Mouse (Mus musculus) brain, adult 2 months (tissue): ENCODE measurements around the gene Aebp2.
"Not testable (repeated sequence)": the region's sequence is repeated elsewhere in the genome, so short reads cannot be mapped to it uniquely, and the experiment has no call there.

Experiments
- DNase-seq: peaks from one replicate; pipeline ENCODE4 v3.0.0; 2011; ENCODE audit warnings: low read depth, low spot score

The Aebp2 gene

DNA sequence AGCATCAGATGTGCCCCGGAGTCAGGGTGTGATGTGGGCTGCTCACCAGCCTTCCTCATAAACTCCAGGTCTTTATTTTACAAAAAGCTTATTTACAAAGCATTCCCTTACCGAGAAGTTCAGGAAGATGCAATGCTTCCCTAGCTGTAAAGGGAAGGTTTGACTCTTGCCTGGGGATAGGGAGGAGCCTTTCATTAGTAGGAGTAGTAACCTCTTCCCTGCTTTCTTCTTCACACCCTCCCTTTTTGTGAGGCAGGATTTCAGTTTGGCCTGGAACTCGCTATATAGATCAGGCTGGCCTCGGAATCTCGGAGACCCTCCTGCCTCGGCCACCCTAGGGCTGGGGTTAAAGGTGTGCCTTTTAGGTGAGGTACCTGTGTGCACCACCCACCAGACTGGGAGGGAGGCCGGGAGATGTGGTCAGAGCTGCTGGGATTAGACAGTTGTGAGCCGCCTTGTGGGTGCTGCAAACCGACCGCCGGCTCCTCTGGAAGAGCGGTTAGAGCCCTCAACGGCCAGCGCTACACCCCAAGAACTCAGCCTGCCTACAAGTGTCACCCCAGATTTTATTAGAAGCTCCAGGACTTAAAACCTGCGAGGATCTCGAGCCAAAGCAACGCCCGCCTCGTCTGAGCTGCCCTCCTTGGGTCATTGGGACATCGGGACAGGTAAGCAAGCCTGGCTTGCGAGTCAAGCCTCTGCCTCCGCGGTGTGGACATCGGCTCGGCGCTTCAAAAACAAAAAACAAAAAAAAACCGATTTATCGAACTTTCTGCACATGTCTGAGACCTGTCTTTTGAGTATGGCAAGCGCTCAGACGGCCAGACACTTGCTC lies at the start of gene Aebp2:
Aebp2 (plus strand) TSS at position 273 of the 835 bp plus-strand sequence.
- DNase-seq = no peak

DNA sequence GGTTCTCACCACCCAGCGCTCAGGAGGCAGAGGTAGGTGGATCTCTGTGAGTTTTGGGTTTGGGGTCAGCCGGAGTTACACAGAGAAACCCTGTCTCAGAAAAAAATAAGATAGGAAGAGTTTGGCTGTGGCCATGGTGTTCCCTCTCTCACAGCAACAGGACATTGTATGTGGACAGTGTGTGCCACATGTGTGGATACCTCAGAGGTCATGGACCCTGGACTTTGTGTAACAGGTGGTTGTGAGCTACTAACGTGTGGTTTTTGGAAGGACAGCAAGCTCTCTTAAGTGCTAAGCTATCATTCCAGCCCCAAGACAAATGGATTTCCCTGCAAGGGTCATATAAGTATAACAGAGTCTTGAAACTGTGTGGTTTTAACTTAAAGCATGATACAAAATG lies 47.5 kb upstream of the Aebp2 start:
- no peak for DNase-seq

DNA sequence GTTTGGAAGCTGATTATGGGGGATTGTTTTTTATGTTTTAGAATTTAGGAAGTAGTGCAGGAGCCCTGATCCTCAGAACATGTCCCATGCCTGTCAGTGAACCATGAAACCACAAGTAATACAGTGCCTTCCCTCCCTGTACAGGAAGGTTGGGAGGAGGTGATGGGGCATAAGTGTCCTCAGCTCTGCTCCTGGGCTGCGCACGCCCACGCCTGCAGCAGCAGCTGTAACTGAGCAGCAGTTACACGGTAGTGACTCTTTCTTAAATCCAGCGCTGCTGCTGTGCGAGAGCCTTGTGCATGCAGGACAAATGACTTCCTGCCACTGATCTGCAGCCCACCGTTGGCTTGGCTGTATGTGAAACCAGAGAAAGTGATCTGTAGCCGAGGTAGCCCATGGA lies 46.3 kb upstream of the Aebp2 start:
- DNase-seq = peak; percentile 58

DNA sequence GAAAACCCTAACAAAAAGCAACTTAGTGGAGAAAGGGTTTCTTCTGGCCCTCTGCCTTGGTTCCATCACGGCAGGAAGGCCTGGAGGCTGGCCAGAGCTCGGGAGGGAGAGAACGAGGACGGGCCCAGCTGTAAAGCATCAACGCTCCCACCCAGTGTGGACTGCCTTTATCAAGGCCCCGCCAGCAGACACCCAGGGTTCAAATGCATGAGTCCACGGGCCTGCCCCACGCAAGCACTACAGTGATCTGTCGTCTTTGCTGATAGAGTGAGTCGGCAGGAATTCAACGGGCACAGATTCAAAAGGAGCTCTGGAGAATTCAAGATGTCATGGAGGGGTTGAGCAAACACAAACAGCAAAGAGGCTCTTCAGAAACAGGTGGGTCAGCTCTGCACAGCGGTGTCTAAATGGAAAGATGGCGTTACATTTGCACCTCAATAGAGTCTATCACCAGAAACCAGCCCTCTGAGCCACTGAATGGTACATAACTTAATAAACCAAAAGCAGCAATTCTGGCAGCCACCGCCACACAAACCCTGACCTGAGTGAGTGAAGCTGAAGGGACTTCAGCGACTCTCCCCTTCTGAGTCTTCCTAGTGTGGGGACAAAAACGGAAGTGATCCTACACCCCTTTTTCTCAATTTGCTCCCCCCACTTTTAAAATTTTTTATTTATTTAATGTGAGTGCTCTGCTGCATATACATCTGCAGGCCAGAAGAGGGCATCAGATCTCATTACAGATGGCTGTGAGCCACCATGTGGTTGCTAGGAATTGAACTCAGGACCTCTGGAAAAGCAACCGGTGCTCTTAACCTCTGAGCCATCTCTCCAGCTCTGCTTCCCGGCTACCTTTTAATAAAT lies 45.3 kb upstream of the Aebp2 start:
- DNase-seq = no peak

DNA sequence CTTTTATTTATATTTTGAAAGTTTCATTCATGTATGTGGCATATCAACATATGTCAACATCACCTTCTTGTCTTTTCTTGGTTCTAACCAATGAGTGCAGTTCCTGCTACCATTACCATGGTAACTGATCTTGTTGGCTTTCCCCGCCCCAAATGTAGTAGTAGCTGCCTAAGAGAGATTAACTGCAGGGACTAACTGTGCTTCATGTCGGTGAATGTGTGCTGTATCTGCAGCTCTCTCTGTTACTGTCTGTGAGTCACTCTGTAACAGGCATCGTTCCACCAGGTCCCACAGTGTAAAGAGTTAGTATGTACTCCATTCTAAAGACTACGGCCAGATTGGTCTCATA lies 44.7 kb upstream of the Aebp2 start:
- DNase-seq = no peak

DNA sequence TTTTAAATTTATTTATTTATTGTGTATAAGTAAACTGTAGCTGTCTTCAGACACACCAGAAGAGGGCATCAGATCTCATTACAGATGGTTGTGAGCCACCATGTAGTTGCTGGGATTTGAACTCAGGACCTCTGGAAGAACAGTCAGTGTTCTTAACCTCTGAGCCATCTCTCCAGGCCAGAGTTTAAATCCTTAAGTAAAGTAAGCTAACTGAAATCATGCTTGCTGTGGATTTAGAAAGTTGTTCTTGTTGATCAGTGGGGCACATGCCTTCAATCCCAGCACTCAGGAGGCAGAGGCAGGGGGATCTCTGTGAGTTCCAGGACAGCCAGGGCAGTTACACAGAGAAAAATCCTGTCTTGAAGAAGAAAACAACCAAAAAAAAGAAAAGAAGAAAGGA lies 43.5 kb upstream of the Aebp2 start:
- not testable (repeated sequence) for DNase-seq

DNA sequence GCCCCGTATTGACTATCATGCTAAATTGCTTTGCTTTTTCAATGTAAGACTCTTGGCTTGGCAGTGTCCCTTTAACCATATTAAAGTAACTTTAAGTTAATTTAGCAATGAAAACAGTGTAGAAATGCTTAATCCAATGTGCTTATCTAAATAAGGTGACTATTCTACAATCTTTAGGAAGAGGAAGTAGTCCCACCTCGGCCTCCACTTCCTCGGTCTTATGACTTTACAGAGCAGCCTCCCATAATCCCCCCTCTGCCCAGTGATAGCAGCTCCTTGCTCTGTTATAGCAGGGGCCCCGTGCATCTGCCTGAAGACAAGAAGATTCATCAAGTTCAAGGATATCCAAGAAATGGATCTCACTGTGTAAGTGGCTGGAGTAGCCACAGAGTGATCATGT lies 42.3 kb upstream of the Aebp2 start:
- DNase-seq = no peak

DNA sequence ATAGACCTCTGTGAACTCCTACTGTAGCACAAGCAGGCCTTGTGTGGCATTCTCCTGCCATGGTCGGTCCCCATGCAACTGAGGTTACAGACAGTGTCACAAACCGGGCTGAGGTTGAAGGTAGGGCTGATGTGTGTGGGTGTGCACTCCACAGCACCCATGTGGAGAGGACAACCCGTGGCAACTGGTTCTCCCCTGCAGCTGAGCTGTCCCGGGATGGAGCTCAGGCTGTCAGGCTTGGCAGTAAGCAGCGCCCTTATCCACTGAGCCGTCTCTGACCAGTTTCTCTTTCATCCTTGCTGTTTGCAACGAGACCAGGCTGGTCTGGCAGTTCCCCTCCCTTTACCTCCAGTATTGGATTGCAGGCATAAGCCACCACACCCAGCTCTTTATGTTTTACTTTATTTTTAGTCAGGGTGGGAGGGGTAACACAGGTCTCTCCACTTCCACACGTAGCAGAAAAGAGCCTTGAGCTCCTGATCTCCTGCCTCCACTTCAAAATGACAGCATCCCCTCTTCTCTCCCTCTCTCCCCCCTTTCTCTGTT lies 35.7 kb upstream of the Aebp2 start:
- no peak for DNase-seq

DNA sequence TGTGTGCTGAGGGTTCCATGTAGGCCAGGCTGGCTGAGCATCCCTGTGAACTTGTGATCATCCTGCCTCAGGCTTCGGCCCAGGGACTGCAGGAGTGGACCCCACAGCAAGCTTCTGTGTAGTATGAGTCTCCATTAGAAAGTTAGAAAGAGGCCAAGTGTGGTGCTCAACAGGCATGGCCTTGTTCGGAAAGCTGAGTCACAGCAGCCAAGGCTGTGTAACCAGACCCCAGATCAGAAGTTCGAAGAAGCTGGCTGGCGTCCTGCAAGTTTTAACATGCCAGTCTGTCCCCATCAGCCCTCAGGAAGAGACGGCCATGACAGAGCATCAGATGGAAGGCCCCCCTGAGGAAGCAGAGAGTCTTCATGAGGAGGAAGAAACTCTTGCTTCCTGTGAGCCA lies 31.1 kb upstream of the Aebp2 start:
- DNase-seq = no peak

DNA sequence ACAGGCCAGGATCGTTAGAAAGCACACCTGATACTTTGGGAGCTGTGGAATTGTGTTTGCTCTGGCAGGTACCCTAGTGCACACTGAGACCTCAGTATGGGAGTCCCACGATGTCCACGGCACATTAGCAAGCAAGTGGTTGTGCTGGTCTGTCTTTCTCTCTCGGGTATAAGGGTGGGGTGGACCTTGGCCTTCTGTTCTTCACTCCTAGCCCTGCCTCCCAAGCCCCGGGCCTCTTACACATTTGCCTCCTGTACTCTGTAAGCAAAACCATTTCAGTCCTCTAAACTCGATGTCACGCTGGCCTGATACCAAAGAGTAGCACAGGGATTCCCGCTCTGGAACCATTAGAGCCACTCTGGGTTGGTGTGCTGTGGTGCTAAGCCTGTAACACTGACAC lies 29.8 kb upstream of the Aebp2 start:
- no peak for DNase-seq

DNA sequence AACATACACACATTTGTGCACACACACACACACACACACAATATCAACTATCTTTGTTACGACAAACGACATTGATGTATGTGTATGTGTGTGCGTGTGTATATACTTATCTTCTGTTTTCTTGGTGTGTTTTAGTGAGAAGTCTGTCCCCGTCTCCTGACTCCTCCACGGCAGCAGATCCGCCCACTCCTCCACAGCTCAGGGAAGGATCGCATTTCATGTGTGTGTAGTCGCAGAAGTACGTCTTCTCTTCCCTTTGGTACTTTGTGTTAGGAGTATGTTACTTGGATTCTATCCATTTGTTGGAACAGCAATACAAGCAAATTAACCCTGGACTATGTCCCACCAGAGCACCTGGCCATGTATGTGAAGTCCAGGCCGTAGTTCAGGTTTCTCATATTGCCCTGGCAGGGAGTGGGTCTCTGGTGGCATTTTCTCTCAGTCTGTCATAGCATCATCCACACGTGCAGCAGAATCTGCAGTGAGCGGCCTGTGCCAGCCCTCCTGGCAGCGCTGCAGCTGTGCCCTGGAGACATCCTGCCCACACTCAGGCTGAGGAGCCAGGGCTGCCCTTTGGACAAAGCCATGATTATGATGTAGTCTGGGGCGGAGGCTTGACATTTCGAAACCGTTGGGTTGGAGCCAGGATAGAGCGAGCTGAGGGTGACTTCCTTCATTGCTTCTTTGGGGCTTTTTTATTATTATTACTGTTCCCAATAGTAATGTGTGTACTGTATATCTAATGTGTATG lies 28.9 kb upstream of the Aebp2 start:
- DNase-seq = peak; percentile 88

DNA sequence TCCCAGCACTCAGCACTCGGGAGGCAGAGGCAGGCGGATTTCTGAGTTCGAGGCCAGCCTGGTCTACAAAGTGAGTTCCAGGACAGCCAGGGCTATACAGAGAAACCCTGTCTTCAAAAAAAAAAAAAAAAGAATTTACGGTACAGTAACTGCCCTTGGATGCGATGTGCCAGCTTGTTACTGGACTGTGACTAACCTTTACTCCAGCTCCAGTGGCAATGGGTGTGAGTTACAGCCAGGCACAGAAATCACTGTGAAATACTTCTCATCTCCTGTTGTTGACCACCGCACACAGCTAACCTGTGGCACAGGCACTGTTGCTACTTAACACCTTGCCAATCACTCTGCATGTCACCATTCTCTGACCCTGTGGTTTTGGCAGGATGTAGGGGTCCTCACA lies 26.9 kb upstream of the Aebp2 start:
- DNase-seq = not testable (repeated sequence)

DNA sequence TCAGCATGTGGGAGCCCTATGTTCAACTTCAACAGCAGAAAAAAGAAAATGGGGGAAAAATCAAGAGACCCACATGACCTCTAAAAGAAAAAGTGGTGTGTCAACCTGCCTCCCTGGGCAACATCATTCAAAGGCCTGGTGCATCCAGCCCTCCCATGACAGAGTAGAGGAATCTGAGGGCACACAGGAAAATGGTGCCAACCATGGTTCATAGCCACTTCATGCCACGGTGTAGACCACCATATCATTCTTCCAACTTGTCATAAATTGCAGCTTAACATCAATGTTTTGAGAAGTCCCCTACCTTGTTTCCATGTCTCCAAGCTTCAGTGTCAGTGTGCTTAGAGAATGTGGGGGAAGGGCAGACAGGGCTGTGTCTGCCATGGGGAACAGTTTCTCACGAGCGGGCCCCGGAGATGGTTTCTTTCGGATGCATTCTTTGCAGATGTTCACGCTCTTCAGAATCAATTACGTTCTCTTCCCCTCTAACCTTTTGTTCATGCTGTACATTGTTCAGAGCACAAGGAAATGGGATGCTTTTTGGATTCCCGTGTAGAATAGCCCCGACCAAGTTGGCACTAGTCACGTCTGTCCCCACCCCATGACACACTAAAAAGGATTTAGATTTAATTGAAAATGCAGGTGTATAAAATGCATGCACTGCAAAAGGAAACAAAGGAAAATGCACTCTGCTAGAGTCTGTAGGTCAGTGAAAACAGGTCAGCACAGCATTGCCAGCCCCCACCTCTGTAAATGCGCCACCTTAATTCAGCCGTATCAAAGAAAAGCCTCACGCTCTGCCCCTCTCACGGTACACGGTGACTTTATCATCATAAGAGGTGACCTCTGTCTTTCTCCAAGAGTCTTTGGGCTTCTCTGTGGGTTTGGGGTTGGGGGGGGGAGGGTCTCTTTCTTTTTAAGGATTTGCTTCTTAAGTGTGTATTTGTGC lies 24.8 kb upstream of the Aebp2 start:
- DNase-seq = no peak

DNA sequence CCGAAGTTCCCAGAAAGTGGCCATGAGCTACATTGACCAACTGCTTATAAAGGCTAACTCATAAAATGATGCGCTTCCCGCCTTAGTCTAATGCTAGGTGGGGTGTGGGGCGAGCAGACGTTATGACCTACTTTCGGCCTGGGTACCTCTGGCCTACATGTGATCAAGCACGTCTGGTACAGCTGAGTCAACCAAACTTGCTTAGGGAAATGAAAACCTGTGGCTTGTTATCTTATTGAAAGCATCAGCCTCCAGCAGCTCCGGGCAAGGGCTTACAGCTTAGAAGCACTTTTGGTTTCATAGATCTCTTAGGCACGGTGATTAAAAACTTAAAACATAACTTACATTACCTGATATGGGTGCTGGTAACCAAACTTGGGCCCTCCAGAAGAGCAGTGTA lies 23.9 kb upstream of the Aebp2 start:
- DNase-seq = no peak

DNA sequence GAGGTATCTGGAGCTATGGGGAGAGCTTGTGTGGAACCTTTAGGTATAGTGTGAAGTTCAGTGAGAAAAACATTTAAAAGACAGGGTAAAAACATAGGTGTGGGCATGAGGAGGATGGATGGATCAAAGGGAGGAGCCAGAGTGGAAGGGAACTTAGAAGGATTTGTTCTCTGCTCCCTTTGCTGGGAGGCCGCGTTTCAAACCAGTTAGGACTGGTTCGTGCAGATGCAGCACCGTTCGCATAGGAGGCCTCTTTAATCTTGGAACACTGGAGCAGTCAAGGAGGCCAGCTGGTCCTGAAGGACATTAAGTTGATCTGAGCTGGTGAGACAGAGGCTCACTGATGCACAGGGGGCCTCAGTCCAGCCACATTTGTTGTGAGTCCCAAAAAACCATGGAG lies 23.1 kb upstream of the Aebp2 start:
- DNase-seq = no peak

DNA sequence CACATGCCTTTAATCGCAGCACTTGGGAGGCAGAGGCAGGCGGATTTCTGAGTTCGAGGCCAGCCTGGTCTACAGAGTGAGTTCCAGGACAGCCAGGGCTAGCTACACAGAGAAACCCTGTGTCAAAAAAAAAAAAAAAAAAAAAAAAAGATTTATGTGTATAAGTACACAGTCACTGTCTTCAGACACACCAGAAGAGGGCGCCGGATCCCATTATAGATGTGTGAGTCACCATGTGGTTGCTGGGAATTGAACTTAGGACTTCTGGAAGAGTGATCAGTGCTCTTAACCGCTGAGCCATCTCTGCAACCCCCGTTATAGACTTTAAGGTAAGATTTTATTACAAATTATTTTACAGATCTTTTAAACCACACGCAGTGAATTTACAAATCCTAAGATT lies 21.8 kb upstream of the Aebp2 start:
- DNase-seq = not testable (repeated sequence)

DNA sequence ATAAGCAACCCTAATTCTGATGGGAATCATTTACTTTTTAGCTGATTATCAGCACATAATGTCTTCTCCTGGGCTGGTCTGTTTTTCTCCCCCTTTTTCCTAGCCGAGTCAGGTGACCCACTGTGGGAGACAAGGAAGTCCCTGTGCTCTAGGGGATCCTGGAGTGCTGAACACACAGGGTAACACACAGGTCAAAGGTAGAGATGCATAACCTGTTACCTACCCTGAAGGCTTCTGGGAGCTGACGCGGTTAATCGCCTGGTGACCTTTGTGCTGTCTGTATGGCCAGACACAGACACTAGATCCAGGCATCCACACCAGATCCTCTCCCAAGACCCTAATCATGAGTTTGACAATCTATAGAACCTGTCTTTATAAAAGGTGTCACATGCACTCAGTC lies 21.3 kb upstream of the Aebp2 start:
- DNase-seq = no peak

DNA sequence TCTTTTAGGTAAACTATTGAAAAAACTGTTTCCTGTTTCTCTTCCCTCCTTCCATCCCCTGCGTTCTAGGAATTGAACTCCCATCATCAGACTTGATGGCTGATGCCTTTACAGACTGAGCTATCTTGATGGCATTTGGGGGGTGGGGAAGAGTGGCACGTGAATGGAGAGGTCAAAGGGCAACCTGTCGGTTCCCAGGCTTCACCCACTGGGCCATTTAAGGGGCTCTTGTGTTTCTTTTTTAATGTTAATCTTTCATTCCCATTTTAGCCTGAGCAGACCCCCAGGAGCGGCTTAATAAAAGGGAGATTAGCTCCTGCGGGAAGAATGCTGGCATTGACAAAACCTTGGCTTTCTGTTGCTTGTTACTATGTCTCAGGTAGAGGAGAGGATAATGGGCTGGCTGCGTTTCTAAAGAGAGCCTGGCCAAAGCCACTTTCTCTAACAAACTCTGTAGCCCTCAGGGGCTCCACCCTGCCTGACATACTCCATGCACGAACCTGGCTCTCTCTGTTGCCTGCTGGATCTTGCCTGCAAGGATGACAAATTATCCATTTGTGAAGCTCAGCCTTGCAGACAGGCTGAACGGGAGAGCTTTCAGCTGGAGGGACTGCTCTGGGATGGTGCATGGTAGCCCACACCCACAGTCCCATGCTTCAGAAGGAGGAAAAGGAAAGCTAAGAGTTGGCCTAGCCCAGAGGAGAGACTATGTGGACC lies 19.1 kb upstream of the Aebp2 start:
- no peak for DNase-seq

DNA sequence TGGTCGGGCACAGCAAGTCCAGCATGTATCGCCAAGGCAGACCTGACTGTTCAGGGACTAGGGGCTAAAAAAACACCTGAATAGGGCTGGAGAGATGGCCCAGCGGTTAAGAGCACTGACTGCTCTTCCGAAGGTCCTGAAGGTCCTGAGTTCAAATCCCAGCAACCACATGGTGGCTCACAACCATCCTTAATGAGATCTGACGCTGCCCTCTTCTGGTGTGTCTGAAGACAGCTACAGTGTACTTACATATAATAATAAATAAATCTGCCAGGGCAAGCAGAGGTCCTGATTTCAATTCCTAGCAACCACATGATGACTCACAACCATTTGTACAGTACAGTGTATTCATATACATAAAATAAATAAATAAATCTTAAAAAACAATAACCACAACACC lies 17.3 kb upstream of the Aebp2 start:
- not testable (repeated sequence) for DNase-seq

DNA sequence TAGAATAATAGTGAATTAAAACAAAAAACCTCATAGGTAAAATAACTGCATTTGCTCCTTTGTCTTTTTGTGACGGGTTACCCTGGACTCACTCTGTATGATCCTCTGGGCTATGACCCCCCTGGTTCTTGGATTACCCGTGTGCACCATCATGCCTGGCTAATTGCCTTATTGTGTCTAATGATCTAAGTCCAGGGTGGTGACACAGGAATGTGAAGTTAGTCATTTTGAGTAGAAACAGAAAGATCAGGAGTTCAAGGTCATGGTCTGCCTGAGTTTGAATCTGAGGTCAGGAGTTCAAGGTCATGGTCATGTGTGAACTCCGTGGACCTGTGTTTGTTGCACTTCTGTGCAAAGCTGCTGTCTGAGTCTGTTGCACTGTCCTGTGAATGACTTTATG lies 16.7 kb upstream of the Aebp2 start:
- no peak for DNase-seq
